Mouse (Mus musculus) liver, embryonic 16.5 days (tissue): ENCODE measurements around the gene Emilin1. TPM values are rescaled to one million over a fixed set of nuclear protein-coding genes. Genes with fewer than 3 reads are reported as not detected.

Source experiments
- ATAC-seq: fragments of 200-750 bp; cut with Nextera tagmentation; 2 replicates; pipeline ENCODE4 v1.8.0; 2017; ENCODE audit warnings: low read depth, mild to moderate bottlenecking, moderate number of reproducible peaks, moderate library complexity
- H3K27ac ChIP-seq: fragments of 300-500 bp; sonication (generic); 2 replicates; pipeline ENCODE4 v1.5.1; 2014; ENCODE audit warnings: mild to moderate bottlenecking, low read length
- H3K27me3 ChIP-seq: fragments of 300-500 bp; sonication (generic); 2 replicates; pipeline ENCODE4 v1.6.1; 2014; ENCODE audit warnings: low read depth, low read length, mixed read lengths; ENCODE audit not compliant: control insufficient read depth, insufficient read depth
- H3K36me3 ChIP-seq: fragments of 300-500 bp; sonication (generic); 2 replicates; pipeline ENCODE4 v1.6.1; 2014; ENCODE audit warnings: mild to moderate bottlenecking; ENCODE audit not compliant: control insufficient read depth, insufficient read depth
- H3K4me1 ChIP-seq: fragments of 300-500 bp; sonication (generic); 2 replicates; pipeline ENCODE4 v1.6.1; 2014; ENCODE audit warnings: low read depth, low read length, mixed read lengths; ENCODE audit not compliant: control insufficient read depth
- H3K4me2 ChIP-seq: fragments of 300-500 bp; sonication (generic); 2 replicates; pipeline ENCODE4 v1.6.1; 2014; ENCODE audit warnings: low read depth, low read length, mixed read lengths
- H3K4me3 ChIP-seq: fragments of 300-500 bp; sonication (generic); 2 replicates; pipeline ENCODE4 v1.5.1; 2014; ENCODE audit warnings: low read depth, mild to moderate bottlenecking, low read length
- H3K9ac ChIP-seq: fragments of 300-500 bp; sonication (generic); 2 replicates; pipeline ENCODE4 v1.6.1; 2014; ENCODE audit warnings: low read depth, low read length
- H3K9me3 ChIP-seq: fragments of 300-500 bp; sonication (generic); replicated peaks from 2 replicates; pipeline ENCODE4 v1.6.1; 2016; ENCODE audit warnings: low read length; ENCODE audit not compliant: control insufficient read depth
- WGBS: fragments of 180-500 bp; shearing (Covaris S2); extraction: QIAGEN DNeasy Blood & Tissue Kit; methylation state at CpG from one replicate; pipeline ENCODE4 v1.1.7; 2014; ENCODE audit not compliant: insufficient replicate concordance; 5-methylcytosine and 5-hydroxymethylcytosine counted together
- polyA plus RNA-seq: library from polyadenylated mRNA; unstranded; fragments of >200 nt; fragmentation: Nextera tagmentation; extraction: Ambion mirVana; gene quantifications from 2 replicates; pipeline ENCODE4 v1.2.1, GENCODE M21; 2015

Gene Emilin1
- polyA plus RNA-seq, 1 experiment from 2014 or later, result 39.1 TPM

DNA sequence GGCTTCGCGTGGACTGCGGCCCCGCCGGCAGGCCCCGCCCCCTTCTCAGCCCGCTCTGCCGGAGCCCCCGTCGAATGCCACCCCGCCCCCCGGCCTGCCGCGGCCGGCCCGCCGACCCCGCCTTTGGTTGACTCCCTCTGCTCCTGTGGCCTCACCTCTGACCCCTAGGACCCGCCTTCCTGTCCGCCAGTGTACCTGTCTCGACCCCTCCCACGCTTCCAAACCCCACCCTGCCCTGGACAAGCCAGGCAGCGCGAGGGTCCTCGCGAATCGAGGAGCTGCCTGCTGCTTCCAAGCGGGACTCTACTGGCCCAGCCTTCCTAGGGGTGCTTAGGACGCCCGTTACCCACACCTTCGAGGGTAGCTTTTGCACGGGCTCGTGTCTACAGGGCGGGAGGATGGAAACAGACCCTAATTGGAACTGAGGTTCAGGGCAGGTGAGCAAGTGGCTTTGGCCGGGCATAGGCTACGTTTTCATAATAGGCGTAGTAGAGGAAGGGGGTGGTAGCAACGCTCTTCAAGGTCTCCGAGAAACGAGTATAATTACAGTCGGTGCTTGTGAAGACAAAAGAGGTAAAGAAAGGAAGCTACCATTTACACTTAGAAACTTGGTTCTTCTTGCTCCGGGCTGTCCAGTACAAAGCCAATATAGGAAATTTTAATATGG lies 24.0 kb upstream of the Emilin1 start:
- peak; percentile 33 for ATAC-seq
- peak overlapping the region; percentile 92 for H3K4me2 ChIP-seq
- no peaks in the 10 kb centered on the region for H3K27me3 ChIP-seq
- H3K27ac ChIP-seq, result peak overlapping the region; percentile 93
- 1% methylated on average over 41 of the region's 42 CpGs for WGBS
- peak overlapping the region; percentile 87 for H3K4me3 ChIP-seq
- peaks cover 17% of the 10 kb centered on the region for H3K36me3 ChIP-seq
- H3K4me1 ChIP-seq, result peaks cover 24% of the 10 kb centered on the region
- H3K9me3 ChIP-seq, result no peaks in the 10 kb centered on the region
- peak overlapping the region; percentile 84 for H3K9ac ChIP-seq

DNA sequence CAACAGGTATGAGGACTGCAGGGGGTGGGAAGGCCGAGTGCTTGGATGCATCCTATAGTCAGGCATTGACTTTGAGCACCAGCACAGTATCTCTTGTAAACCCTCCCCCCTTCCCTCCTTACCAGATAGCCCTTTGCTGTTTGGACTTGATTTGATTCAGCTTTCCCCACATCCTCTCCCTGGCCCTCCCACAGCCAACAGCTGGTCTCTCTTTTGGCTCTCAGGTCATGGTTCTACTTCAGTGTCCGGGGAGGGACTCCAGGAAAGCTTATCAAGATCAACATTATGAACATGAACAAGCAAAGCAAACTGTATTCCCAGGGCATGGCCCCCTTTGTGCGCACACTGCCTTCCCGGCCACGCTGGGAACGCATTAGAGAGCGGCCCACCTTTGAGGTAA lies 22.8 kb upstream of the Emilin1 start:
- Histone ChIP-seq H3K4me3 (no peak overlapping the region), H3K36me3 (peaks cover 17% of the 10 kb centered on the region), H3K4me1 (peaks cover 24% of the 10 kb centered on the region), H3K27me3 (no peaks in the 10 kb centered on the region), H3K9me3 (no peaks in the 10 kb centered on the region), H3K9ac (no peak overlapping the region), H3K27ac (no peak overlapping the region), H3K4me2 (peak overlapping the region; percentile 92; the same call in 1 of the 2 replicates)
- whole genome bisulfite sequencing, result 74% methylated on average over 7 of the region's 7 CpGs
- no peak for ATAC-seq

DNA sequence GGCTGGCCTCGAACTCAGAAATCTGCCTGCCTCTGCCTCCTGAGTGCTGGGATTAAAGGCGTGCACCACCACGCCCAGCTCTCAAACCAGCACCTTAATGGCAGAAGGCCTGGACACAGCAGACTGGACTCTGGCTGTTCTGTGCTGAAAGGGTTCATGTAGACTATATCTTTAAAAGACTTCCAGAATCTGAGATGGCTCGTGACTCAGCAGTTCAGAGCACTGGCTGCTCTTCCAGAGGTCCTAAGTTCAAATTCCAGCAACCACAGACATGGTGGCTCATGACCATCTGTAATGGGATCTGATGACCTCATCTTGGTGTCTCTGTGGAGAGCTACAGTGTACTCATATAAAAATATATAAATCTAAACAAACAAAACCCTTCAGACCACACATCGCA lies 11.3 kb upstream of the Emilin1 start:
- no peak overlapping the region for H3K4me3 ChIP-seq
- no peak overlapping the region for H3K9ac ChIP-seq
- WGBS, result 77% methylated on average over 5 of the region's 5 CpGs
- no peak for ATAC-seq
- peaks cover 10% of the 10 kb centered on the region for H3K4me1 ChIP-seq
- no peak overlapping the region for H3K27ac ChIP-seq
- no peaks in the 10 kb centered on the region for H3K27me3 ChIP-seq
- peaks cover 16% of the 10 kb centered on the region for H3K36me3 ChIP-seq
- no peak overlapping the region for H3K4me2 ChIP-seq
- H3K9me3 ChIP-seq, result no peaks in the 10 kb centered on the region

DNA sequence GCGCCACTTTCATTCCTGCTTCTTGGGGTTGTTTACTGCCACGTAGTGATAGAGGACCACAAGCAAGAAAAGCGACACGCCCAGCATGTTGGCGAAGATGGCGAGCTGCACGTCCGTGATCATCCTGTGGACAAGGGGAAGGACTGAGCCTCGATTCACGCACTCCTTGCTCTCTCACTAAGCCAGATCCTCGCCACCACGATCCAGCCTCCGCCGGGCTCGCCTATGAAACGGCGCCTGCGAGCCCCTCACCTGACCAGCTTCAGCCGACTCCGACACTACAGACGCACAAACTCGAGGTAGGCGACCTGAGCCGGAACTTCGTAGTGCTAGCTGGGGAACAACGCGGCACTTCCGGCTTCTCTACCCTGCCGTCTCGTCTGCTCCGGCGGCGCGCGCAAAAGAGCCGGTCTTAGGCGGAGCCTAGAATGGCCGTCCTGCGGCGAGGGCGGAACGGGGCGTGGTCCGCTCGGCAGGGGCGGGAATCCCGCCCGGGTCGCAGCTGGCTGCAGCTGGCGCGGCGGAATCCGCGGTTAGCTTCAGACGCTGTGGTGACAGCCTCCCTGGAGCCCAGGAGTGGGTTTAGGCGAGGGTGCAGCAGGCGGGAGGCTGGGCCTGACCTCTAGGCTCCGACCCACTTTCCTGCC lies 5.7 kb upstream of the Emilin1 start, which contains the start of gene Ost4:
Ost4 (minus strand) TSS at position 376 of the 647 bp plus-strand sequence.
- Histone ChIP-seq H3K4me1 (peaks cover 22% of the 10 kb centered on the region), H3K9ac (peak within 1 kb of the TSS; percentile 87), H3K4me2 (peak within 1 kb of the TSS; percentile 97), H3K36me3 (peaks cover 10% of the 10 kb centered on the region), H3K27me3 (no peaks in the 10 kb centered on the region), H3K4me3 (peak within 1 kb of the TSS; percentile 74), H3K9me3 (no peaks in the 10 kb centered on the region), H3K27ac (peak within 1 kb of the TSS; percentile 94)
- under 1% methylated on average over 58 of the region's 58 CpGs for WGBS
- ATAC-seq, result peak; percentile 96

DNA sequence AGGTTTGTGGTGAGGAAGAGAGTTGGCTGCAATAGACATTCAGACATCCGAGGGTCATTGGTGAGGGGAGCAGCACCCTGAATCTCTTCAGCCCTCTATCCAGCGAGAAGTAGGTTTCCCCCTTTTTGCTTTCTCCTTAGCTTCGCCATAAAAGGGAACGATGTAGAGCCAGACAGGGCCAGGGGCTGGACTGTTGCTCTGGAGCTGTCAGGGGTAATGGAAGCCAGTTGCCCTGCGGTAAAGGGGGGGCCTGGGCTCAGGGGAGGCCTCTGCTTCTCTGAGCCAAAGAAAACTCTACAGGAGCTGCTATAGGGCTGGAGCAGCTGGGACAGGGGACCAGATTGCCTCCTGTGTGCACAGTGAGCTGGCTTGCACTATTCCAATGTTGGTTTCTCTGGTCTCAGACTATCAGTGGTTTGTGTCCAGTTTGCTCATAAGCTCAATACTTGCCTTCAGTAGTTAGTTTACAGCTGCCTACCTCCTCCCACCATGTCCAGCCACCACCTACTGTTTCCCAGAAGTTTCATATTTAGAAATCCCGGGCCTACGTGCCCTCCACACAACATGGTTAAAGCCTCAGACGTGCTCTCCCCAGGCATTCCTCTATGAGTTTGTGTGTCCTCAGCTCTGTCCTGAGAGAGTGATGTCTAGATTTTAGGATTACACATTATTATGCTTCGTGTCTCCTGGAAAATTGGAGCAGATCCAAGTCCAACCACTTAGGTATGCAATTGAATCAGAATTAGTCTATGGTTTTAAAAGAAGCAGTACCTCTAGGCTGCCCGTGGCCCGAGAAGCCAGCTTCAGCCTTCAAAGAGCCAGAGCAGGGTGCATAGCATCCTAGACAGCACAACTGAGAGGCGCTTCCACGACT lies 4.5 kb upstream of the Emilin1 start:
- peak overlapping the region; percentile 84 for H3K27ac ChIP-seq
- H3K9ac ChIP-seq, result peak overlapping the region; percentile 82
- ATAC-seq, result no peak
- H3K4me3 ChIP-seq, result peak overlapping the region; percentile 74
- peak overlapping the region; percentile 97 for H3K4me2 ChIP-seq
- peaks cover 10% of the 10 kb centered on the region; the same call in 1 of the 2 replicates for H3K36me3 ChIP-seq
- H3K27me3 ChIP-seq, result no peaks in the 10 kb centered on the region
- peaks cover 27% of the 10 kb centered on the region for H3K4me1 ChIP-seq
- WGBS, result 42% methylated on average over 13 of the region's 13 CpGs
- no peaks in the 10 kb centered on the region for H3K9me3 ChIP-seq

- Histone ChIP-seq H3K4me1 (peaks cover 33% of the 10 kb centered on the region), H3K36me3 (peaks cover 3% of the 10 kb centered on the region; the same call in 1 of the 2 replicates), H3K27ac (peak overlapping the region; percentile 45), H3K9me3 (no peaks in the 10 kb centered on the region), H3K4me2 (no peak overlapping the region), H3K27me3 (no peaks in the 10 kb centered on the region), H3K4me3 (no peak overlapping the region), H3K9ac (no peak overlapping the region)
- ATAC-seq, result no peak
- 28% methylated on average over 7 of the region's 7 CpGs for WGBS
Observed at GRCm38 (mm10) chr5:30909300-30909659, 3.9 kb upstream of the Emilin1 start.

- Histone ChIP-seq H3K4me1 (peaks cover 39% of the 10 kb centered on the region), H3K27me3 (no peaks in the 10 kb centered on the region), H3K36me3 (no peaks in the 10 kb centered on the region), H3K4me3 (no peak overlapping the region), H3K9me3 (no peaks in the 10 kb centered on the region), H3K27ac (peak overlapping the region; percentile 45), H3K9ac (no peak overlapping the region), H3K4me2 (no peak overlapping the region)
- no peak for ATAC-seq
- 74% methylated on average over 7 of the region's 7 CpGs for WGBS
Observed at GRCm38 (mm10) chr5:30909863-30910262, 3.3 kb upstream of the Emilin1 start.

GRCm38 (mm10) chr5:30910481-30910880 lies 2.7 kb upstream of the Emilin1 start:
- no peak overlapping the region for H3K27ac ChIP-seq
- no peak for ATAC-seq
- H3K4me3 ChIP-seq, result no peak overlapping the region
- H3K27me3 ChIP-seq, result no peaks in the 10 kb centered on the region
- H3K4me1 ChIP-seq, result peaks cover 42% of the 10 kb centered on the region
- no peaks in the 10 kb centered on the region for H3K36me3 ChIP-seq
- no peak overlapping the region for H3K9ac ChIP-seq
- H3K9me3 ChIP-seq, result no peaks in the 10 kb centered on the region
- no peak overlapping the region for H3K4me2 ChIP-seq
